Mouse (Mus musculus) kidney, postnatal 36 days (tissue): ENCODE results near the gene Lipo1.
"Not testable (repeated sequence)": the region's sequence is repeated elsewhere in the genome, so short reads cannot be mapped to it uniquely, and the experiment has no call there.

Experiments
- DNase-seq, 2 experiments: peaks; one replicate each; pipeline ENCODE4 v3.0.0; 2021 to 2022; ENCODE audit warnings: mixed read lengths in 2 of 2

The Lipo1 gene

DNA sequence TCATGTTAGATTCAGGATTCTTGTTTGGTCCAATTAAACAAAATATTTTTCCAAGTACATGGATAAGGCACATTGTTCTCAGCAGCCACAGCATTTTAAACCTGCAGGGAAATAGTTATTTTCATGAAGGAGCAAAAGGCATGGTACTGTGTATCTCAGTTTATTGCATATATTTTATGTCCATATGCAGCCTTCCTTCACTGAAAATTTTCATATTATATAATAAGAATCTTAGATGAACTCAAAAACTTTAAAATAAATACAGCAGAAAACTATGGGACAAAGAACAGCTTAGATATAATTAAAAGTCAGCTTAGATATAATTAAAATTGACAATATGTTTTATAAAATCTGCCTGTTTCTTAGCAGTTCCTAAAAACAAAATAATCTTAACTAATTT lies at the start of gene Lipo1:
TSS of gene Lipo1 (minus strand) at position 101 of the 400 bp plus-strand sequence.
- DNase-seq, result not testable (repeated sequence)

DNA sequence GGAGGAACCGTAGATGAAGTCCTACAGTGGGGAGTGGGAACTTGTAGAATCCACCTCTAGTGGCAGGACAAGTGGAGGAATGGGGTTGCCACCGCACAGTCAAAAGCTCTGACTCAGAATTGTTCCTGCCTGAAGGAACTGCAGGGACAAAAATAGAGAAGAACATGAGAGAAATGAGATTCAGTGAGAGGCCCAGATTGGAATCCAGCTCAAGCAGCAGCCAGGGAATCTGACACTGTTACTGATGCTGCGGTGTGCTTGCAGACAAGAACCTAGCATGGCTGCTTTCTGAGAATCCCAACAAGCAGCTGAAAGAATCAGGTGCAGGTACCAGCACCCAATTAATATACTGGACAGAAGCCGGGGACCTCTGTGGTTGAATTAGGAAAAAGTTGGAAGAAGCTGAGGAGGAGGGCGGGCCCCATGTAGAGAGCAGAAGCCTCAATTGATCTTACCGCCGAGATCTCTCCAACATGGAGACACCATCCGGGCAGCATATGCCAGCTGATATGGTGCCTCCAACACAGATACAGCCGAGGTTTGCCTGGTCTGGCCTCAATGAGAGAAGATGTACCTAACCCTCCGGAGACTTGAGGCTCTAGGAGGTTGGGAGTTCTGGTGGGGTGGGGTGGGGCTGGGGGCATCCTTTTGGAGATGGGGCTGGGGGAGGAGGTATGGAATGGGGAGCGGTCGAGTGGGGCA lies 532 bp downstream of the Lipo1 start:
- no peak for DNase-seq

DNA sequence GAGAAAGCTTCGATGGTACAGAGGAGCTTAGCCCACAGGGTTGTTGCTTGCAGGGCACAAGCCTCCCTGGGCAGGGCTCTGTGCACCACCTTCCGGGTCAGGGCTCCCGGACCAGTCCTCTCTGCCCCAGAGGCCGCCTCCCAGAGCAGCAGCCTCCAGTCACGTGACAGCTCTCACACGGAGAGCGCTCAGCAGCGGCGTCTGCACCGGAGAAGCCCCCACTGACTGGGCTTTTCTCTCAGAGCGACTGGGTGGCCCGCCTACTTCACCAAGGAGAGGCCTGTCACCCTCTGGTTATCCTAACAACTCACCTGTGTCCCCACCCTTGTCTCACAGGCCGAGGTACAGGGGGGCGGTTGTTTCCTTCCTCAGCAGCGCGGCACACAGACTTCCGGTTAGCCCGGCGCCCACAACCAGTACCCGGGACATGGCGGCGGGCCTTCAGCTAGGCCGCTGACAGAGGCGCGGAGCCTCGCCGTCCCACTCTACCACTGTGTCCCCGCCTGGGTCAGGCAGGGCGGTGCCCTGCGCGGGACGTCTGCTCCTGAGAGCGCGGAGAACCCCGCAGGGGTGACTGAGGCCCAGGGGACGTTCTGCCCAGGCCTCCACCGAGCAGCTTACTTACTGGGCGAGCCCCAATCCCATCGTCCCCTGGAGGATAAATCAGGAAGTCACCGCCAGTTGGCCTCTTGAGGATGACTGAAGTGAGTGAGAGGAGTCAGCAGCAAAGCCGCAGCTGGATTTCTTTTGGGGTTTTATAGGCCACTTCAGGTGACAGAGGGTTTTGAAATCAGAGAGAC lies 25.8 kb downstream of the Lipo1 start, which contains the start of gene Lipo3:
TSS of gene Lipo3 (minus strand) at position 665 of the 800 bp plus-strand sequence.
- peak; percentile 34 to 55 for DNase-seq

DNA sequence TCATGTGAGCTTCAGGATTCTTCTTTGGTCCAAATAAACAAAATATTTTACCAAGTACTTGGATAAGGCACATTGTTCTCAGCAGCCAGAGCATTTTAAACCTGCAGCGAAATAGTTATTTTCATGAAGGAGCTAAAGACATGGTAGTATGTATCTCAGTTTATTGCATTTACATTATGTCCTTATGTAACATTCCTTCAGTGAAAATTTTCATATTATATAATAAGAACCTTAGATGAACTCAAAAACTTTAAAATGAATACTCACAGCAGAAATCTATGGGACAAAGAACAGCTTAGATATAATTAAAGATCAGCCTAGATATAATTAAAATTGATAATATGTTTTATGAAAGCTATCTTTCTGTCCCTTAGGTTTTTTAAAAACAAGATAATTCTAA lies 36.0 kb downstream of the Lipo1 start, which contains the start of gene Lipo2:
TSS of gene Lipo2 (minus strand) at position 101 of the 400 bp plus-strand sequence.
- not testable (repeated sequence) for DNase-seq
